Mouse (Mus musculus): ENCODE measurements around the gene Fto. TPM values are rescaled to one million over a fixed set of nuclear protein-coding genes. Genes with fewer than 3 reads are reported as not detected.

Fto gene
- polyA plus RNA-seq, 1 experiment from 2014 or later = 72.1 TPM

GRCm38 (mm10) chr8:91498611-91499010, 185.3 kb downstream of the Fto start:
- no peak overlapping the region for H3K9ac ChIP-seq (ENCODE audit: low read length)
- no peaks in the 10 kb centered on the region for H3K27me3 ChIP-seq (ENCODE audit: control insufficient read depth, insufficient read depth, low read length)
- H3K4me1 ChIP-seq (ENCODE audit: control insufficient read depth, insufficient read depth, low read length) = no peaks in the 10 kb centered on the region; the same call in none of the 2 replicates
- no peak overlapping the region for H3K4me3 ChIP-seq (ENCODE audit: low read length)
- ATAC-seq (replicated peaks; ENCODE audit: extremely low read depth, insufficient read depth, low FRiP score) = no peak
- no peaks in the 10 kb centered on the region for H3K9me3 ChIP-seq (replicated peaks; ENCODE audit: control insufficient read depth, low read length)
- no peak overlapping the region for H3K27ac ChIP-seq (ENCODE audit: low read length)
- H3K36me3 ChIP-seq (ENCODE audit: control insufficient read depth, insufficient read depth) = no peaks in the 10 kb centered on the region
- WGBS = 66% methylated on average over 9 of the region's 9 CpGs
- H3K4me2 ChIP-seq (ENCODE audit: low read depth, low read length) = no peak overlapping the region

GRCm38 (mm10) chr8:91499303-91499702, 186.0 kb downstream of the Fto start:
- Histone ChIP-seq H3K27ac (ENCODE audit: low read length) (no peak overlapping the region), H3K27me3 (ENCODE audit: control insufficient read depth, insufficient read depth, low read length) (no peaks in the 10 kb centered on the region), H3K36me3 (ENCODE audit: control insufficient read depth, insufficient read depth) (no peaks in the 10 kb centered on the region), H3K9ac (ENCODE audit: low read length) (no peak overlapping the region), H3K4me2 (ENCODE audit: low read depth, low read length) (no peak overlapping the region), H3K4me3 (ENCODE audit: low read length) (no peak overlapping the region), H3K4me1 (ENCODE audit: control insufficient read depth, insufficient read depth, low read length) (peaks cover 4% of the 10 kb centered on the region), H3K9me3 (replicated peaks; ENCODE audit: control insufficient read depth, low read length) (no peaks in the 10 kb centered on the region)
- ATAC-seq (replicated peaks; ENCODE audit: extremely low read depth, insufficient read depth, low FRiP score) = no peak
- WGBS = 55% methylated on average over 2 of the region's 2 CpGs

GRCm38 (mm10) chr8:91501960-91502600, 188.8 kb downstream of the Fto start:
- WGBS = 76% methylated on average over 11 of the region's 11 CpGs
- peaks cover 15% of the 10 kb centered on the region for H3K4me1 ChIP-seq (ENCODE audit: control insufficient read depth, insufficient read depth, low read length)
- H3K36me3 ChIP-seq (ENCODE audit: control insufficient read depth, insufficient read depth) = no peaks in the 10 kb centered on the region
- no peak overlapping the region for H3K4me3 ChIP-seq (ENCODE audit: low read length)
- no peak overlapping the region for H3K9ac ChIP-seq (ENCODE audit: low read length)
- H3K9me3 ChIP-seq (replicated peaks; ENCODE audit: control insufficient read depth, low read length) = no peaks in the 10 kb centered on the region
- ATAC-seq (replicated peaks; ENCODE audit: extremely low read depth, insufficient read depth, low FRiP score) = no peak
- no peak overlapping the region for H3K27ac ChIP-seq (ENCODE audit: low read length)
- no peaks in the 10 kb centered on the region for H3K27me3 ChIP-seq (ENCODE audit: control insufficient read depth, insufficient read depth, low read length)
- H3K4me2 ChIP-seq (ENCODE audit: low read depth, low read length) = no peak overlapping the region

GRCm38 (mm10) chr8:91502791-91503190, 189.5 kb downstream of the Fto start:
- Histone ChIP-seq H3K4me3 (ENCODE audit: low read length) (no peak overlapping the region), H3K4me2 (ENCODE audit: low read depth, low read length) (no peak overlapping the region), H3K4me1 (ENCODE audit: control insufficient read depth, insufficient read depth, low read length) (peaks cover 21% of the 10 kb centered on the region), H3K27me3 (ENCODE audit: control insufficient read depth, insufficient read depth, low read length) (no peaks in the 10 kb centered on the region), H3K36me3 (ENCODE audit: control insufficient read depth, insufficient read depth) (no peaks in the 10 kb centered on the region), H3K9me3 (replicated peaks; ENCODE audit: control insufficient read depth, low read length) (no peaks in the 10 kb centered on the region), H3K9ac (ENCODE audit: low read length) (no peak overlapping the region), H3K27ac (ENCODE audit: low read length) (no peak overlapping the region)
- WGBS = 72% methylated on average over 5 of the region's 5 CpGs
- ATAC-seq (replicated peaks; ENCODE audit: extremely low read depth, insufficient read depth, low FRiP score) = no peak

- Histone ChIP-seq H3K27me3 (ENCODE audit: control insufficient read depth, insufficient read depth, low read length) (no peaks in the 10 kb centered on the region), H3K4me2 (ENCODE audit: low read depth, low read length) (peak overlapping the region; percentile 24; the same call in 1 of the 2 replicates), H3K4me1 (ENCODE audit: control insufficient read depth, insufficient read depth, low read length) (peaks cover 26% of the 10 kb centered on the region), H3K27ac (ENCODE audit: low read length) (no peak overlapping the region), H3K9ac (ENCODE audit: low read length) (no peak overlapping the region), H3K36me3 (ENCODE audit: control insufficient read depth, insufficient read depth) (no peaks in the 10 kb centered on the region), H3K4me3 (ENCODE audit: low read length) (no peak overlapping the region), H3K9me3 (replicated peaks; ENCODE audit: control insufficient read depth, low read length) (no peaks in the 10 kb centered on the region)
- no peak for ATAC-seq (replicated peaks; ENCODE audit: extremely low read depth, insufficient read depth, low FRiP score)
- 90% methylated on average over 3 of the region's 3 CpGs for WGBS
Measured at GRCm38 (mm10) chr8:91504360-91504759, 191.0 kb downstream of the Fto start.

- peaks cover 26% of the 10 kb centered on the region for H3K4me1 ChIP-seq (ENCODE audit: control insufficient read depth, insufficient read depth, low read length)
- ATAC-seq (replicated peaks; ENCODE audit: extremely low read depth, insufficient read depth, low FRiP score) = peak; percentile 33; the same call in 1 of the 2 replicates
- H3K27ac ChIP-seq (ENCODE audit: low read length) = peak overlapping the region; percentile 24; the same call in 1 of the 2 replicates
Measured at GRCm38 (mm10) chr8:91504891-91505290, 191.6 kb downstream of the Fto start.

GRCm38 (mm10) chr8:91505411-91505954, 192.2 kb downstream of the Fto start:
- Histone ChIP-seq H3K4me1 (ENCODE audit: control insufficient read depth, insufficient read depth, low read length) (peaks cover 29% of the 10 kb centered on the region), H3K4me2 (ENCODE audit: low read depth, low read length) (no peak overlapping the region), H3K27ac (ENCODE audit: low read length) (no peak overlapping the region), H3K9ac (ENCODE audit: low read length) (no peak overlapping the region), H3K36me3 (ENCODE audit: control insufficient read depth, insufficient read depth) (no peaks in the 10 kb centered on the region), H3K27me3 (ENCODE audit: control insufficient read depth, insufficient read depth, low read length) (no peaks in the 10 kb centered on the region), H3K4me3 (ENCODE audit: low read length) (no peak overlapping the region), H3K9me3 (replicated peaks; ENCODE audit: control insufficient read depth, low read length) (no peaks in the 10 kb centered on the region)
- WGBS = 80% methylated on average over 8 of the region's 8 CpGs
- no peak for ATAC-seq (replicated peaks; ENCODE audit: extremely low read depth, insufficient read depth, low FRiP score)

More at GRCm38 (mm10) chr8:91504891-91505290, 191.6 kb downstream of the Fto start:
- Histone ChIP-seq H3K27me3 (ENCODE audit: control insufficient read depth, insufficient read depth, low read length) (no peaks in the 10 kb centered on the region), H3K36me3 (ENCODE audit: control insufficient read depth, insufficient read depth) (no peaks in the 10 kb centered on the region), H3K9ac (ENCODE audit: low read length) (no peak overlapping the region), H3K4me3 (ENCODE audit: low read length) (no peak overlapping the region), H3K4me2 (ENCODE audit: low read depth, low read length) (peak overlapping the region; percentile 24; the same call in 1 of the 2 replicates), H3K9me3 (replicated peaks; ENCODE audit: control insufficient read depth, low read length) (no peaks in the 10 kb centered on the region)
- 44% methylated on average over 10 of the region's 10 CpGs for WGBS

- peaks cover 29% of the 10 kb centered on the region for H3K4me1 ChIP-seq (ENCODE audit: control insufficient read depth, insufficient read depth, low read length)
- H3K4me3 ChIP-seq (ENCODE audit: low read length) = no peak overlapping the region
- H3K4me2 ChIP-seq (ENCODE audit: low read depth, low read length) = no peak overlapping the region
- no peaks in the 10 kb centered on the region for H3K9me3 ChIP-seq (replicated peaks; ENCODE audit: control insufficient read depth, low read length)
- WGBS = 64% methylated on average over 4 of the region's 4 CpGs
- ATAC-seq (replicated peaks; ENCODE audit: extremely low read depth, insufficient read depth, low FRiP score) = no peak
- no peak overlapping the region for H3K9ac ChIP-seq (ENCODE audit: low read length)
- no peaks in the 10 kb centered on the region for H3K27me3 ChIP-seq (ENCODE audit: control insufficient read depth, insufficient read depth, low read length)
- no peaks in the 10 kb centered on the region for H3K36me3 ChIP-seq (ENCODE audit: control insufficient read depth, insufficient read depth)
- H3K27ac ChIP-seq (ENCODE audit: low read length) = no peak overlapping the region
Measured at GRCm38 (mm10) chr8:91505997-91506672, 192.8 kb downstream of the Fto start.

- whole genome bisulfite sequencing = 68% methylated on average over 6 of the region's 6 CpGs
Measured at GRCm38 (mm10) chr8:91506682-91507257, 193.4 kb downstream of the Fto start.

More at GRCm38 (mm10) chr8:91506682-91507257, 193.4 kb downstream of the Fto start:
- Histone ChIP-seq H3K4me3 (ENCODE audit: low read length) (no peak overlapping the region), H3K4me1 (ENCODE audit: control insufficient read depth, insufficient read depth, low read length) (peaks cover 29% of the 10 kb centered on the region), H3K4me2 (ENCODE audit: low read depth, low read length) (no peak overlapping the region), H3K36me3 (ENCODE audit: control insufficient read depth, insufficient read depth) (no peaks in the 10 kb centered on the region), H3K9me3 (replicated peaks; ENCODE audit: control insufficient read depth, low read length) (no peaks in the 10 kb centered on the region), H3K27me3 (ENCODE audit: control insufficient read depth, insufficient read depth, low read length) (no peaks in the 10 kb centered on the region), H3K9ac (ENCODE audit: low read length) (no peak overlapping the region), H3K27ac (ENCODE audit: low read length) (no peak overlapping the region)
- no peak for ATAC-seq (replicated peaks; ENCODE audit: extremely low read depth, insufficient read depth, low FRiP score)

All from heart, embryonic 16.5 days (tissue).